Mouse (Mus musculus) liver, embryonic 16.5 days (tissue): ENCODE measurements around the gene Col7a1. TPM values are rescaled to one million over a fixed set of nuclear protein-coding genes. Genes with fewer than 3 reads are reported as not detected.

Experiments
- microRNA counts: library from miRNA; unstranded; fragments of <30 nt; microRNA quantifications from one replicate; lab custom pipeline; 2016
- microRNA-seq: library from miRNA; unstranded; fragments of <30 nt; microRNA quantifications from one replicate; pipeline ENCODE4, GENCODE M21; 2016
- polyA plus RNA-seq: library from polyadenylated mRNA; unstranded; fragments of >200 nt; fragmentation: Nextera tagmentation; extraction: Ambion mirVana; gene quantifications from 2 replicates; pipeline ENCODE4 v1.2.1, GENCODE M21; 2015

Gene Col7a1
- polyA plus RNA-seq, 1 experiment from 2014 or later = 0.19 TPM

MicroRNAs within 50 kb of the gene (microRNA counts, 519-probe panel; counts per million panel counts)
- microRNA mmu-miR-711 (lab: Ali Mortazavi, UCI) = 60.7 counts per million

Small RNAs within 50 kb of the gene (microRNA-seq; reads per million reads assigned to microRNA genes)
- gene Mir711 = not detected

Other genes starting within 250 kb of the Col7a1 start
- 12.4 and 13.6 TPM in 2 replicates for gene Ip6k2, start 169.8 kb upstream of the Col7a1 start, polyA plus RNA-seq
- 3.5 and 3.6 TPM in 2 replicates for gene Nckipsd, start 145.2 kb upstream of the Col7a1 start, polyA plus RNA-seq
- 0.16 and 0.22 TPM in 2 replicates for gene Celsr3, start 127.3 kb upstream of the Col7a1 start, polyA plus RNA-seq
- gene Slc26a6, start 100.3 kb upstream of the Col7a1 start, polyA plus RNA-seq = 4.8 and 4.9 TPM in 2 replicates
- gene Tmem89, start 39.0 kb upstream of the Col7a1 start, polyA plus RNA-seq = not detected in 2 replicates
- gene Uqcrc1, start 17.0 kb upstream of the Col7a1 start, polyA plus RNA-seq = 299 and 310 TPM in 2 replicates
- not detected in 2 replicates for gene Ucn2, start 32.4 kb downstream of the Col7a1 start, polyA plus RNA-seq
- gene Pfkfb4, start 38.2 kb downstream of the Col7a1 start, polyA plus RNA-seq = 4.0 and 4.4 TPM in 2 replicates
- 20.9 and 23.2 TPM in 2 replicates for gene Shisa5, start 85.0 kb downstream of the Col7a1 start, polyA plus RNA-seq
- 7.4 and 8.8 TPM in 2 replicates for gene Trex1, start 106.1 kb downstream of the Col7a1 start, polyA plus RNA-seq
- 8.5 and 8.8 TPM in 2 replicates for gene Atrip, start 120.5 kb downstream of the Col7a1 start, polyA plus RNA-seq
- 10.0 and 11.9 TPM in 2 replicates for gene Ccdc51, start 128.9 kb downstream of the Col7a1 start, polyA plus RNA-seq
- gene Tma7, start 129.0 kb downstream of the Col7a1 start, polyA plus RNA-seq = 259 and 313 TPM in 2 replicates
- 4.9 and 6.3 TPM in 2 replicates for gene Plxnb1, start 141.8 kb downstream of the Col7a1 start, polyA plus RNA-seq
- gene Fbxw21, start 208.5 kb downstream of the Col7a1 start, polyA plus RNA-seq = not detected in 2 replicates
- not detected in 2 replicates for gene Fbxw13, start 242.4 kb downstream of the Col7a1 start, polyA plus RNA-seq